Mouse (Mus musculus) right cerebral cortex, postnatal 14 days (tissue): ENCODE measurements at regions not wholly inside any gene's neighbourhood (a gene's known extent, or its start where the extent isn't known, plus 50 kb on each side); places are given as distances from the start of the nearest gene placed in this dataset.
"Not testable (repeated sequence)": the region's sequence is repeated elsewhere in the genome, so short reads cannot be mapped to it uniquely, and the experiment has no call there.

Experiments used
- DNase-seq: peaks from one replicate; pipeline ENCODE4 v3.0.0; 2022

DNA sequence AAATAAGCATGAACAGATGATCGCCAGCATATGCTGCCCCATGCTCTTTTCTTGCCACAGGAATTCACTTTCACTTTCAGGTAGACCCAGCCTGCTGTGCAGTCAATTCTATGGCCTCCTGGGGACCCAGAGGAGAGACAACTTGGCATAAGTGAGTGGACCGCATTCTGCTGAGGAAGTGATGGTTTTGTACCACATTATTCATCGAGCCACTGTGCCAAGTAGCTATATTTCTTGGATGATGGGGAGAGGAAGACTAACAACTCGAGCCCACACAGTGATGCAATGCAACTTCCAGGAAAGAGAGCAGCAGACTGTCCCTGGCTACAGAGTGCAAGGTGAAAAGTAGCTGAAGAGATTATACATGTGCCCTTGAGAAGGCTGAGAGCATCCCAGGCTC lies 515.8 kb upstream of the Kif18a start:
- no peak for DNase-seq

DNA sequence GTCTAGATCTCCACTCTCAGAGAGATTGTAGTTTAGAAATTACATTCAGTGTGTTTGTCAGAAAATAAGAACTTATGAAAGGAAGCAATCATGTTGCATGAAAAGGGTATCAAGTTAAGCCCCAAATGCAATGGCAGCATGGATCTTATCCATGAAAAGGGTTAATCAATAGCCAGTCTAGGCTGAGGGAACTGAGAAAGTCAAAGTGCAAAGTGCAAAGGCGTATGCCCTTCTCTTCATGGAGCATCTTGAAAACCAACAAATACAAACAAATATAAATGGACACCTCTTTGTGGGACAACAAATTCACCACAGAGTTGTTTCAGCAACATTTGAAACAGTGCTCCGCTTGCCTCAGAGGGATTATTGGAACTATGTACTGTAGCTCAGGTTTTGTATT lies 514.1 kb upstream of the Kif18a start:
- DNase-seq, result no peak

- no peak for DNase-seq
Measured at GRCm38 (mm10) chr2:108770383-108770782, 510.2 kb upstream of the Kif18a start.

- DNase-seq, result no peak
Measured at GRCm38 (mm10) chr2:108783457-108783856, 497.1 kb upstream of the Kif18a start.

DNA sequence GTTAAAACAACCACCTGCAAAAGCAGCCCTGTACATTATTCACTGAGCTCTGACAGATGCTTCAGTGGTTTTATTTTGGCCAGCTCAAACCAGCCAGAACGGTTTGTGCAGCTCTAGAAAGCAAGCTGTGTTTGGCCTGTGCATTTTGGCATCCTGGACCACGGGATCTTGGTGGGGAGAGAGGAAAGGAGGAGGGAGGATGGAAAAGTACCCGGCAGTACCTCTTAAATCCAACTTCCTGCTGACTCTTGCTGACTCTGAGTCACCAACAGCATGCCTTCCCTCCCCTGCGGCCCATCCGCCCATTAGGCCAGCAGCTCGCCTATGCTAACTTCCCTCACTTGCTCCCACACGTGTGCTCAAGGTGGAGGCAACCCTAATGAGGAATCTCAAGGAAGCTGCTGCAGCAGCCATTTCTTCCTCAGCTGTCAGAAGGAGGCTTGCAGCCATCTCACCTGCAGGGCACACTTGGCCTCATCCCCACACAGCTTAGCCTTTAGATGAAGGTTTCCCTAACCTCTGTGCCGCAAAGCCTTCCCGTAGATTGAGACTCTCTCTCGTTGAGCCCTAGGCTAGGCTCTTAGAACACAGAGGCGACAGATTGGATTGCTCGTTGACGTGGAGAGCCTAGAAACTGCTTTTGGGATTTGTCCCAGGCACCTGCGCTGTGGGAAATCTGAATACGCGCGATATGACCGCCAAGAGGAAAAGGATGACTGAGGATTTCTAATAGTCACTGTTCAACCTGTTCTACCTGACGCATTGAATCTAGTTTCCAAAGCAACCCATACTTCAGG lies 495.2 kb upstream of the Kif18a start:
- DNase-seq, result no peak

- DNase-seq, result no peak
Measured at GRCm38 (mm10) chr2:108789166-108789565, 491.4 kb upstream of the Kif18a start.

GRCm38 (mm10) chr2:108795145-108795544 lies 485.4 kb upstream of the Kif18a start:
- DNase-seq, result no peak

DNA sequence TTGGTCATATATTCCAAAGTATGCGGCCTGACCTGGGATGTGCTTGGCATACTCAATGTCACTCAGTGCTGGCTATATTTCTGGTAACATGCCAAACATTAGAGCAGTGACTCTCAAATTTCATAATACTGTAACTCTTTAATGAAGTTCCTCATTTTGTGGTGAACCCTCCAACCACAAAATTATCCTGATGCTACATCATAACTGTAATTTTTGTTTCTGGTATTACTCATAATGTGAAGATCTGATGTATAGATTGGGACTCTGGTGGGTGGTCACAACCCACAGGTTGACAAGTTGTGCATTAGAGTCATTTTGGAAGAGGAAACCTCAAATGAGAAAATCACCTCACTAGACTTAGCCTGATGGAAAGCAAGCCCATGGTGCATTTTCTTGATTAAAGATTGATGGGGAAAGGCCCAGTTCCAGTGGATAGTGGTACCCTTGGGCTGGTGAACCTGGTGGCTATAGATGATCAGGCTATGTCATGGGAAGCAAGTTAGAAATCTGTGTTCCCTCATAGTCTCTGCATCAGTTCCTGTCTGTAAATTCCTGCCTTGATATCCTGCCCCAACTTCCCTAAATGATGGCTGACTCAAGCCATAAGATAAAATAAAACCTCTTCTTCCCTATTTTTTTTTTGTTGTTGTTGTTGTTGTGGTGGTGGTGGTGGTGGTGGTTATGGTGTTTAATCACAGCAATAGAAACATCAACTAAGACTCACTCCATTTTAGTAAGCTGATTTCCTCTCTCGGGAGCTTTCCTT lies 483.5 kb upstream of the Kif18a start:
- no peak for DNase-seq

GRCm38 (mm10) chr2:108812367-108812766 lies 468.2 kb upstream of the Kif18a start:
- no peak for DNase-seq

GRCm38 (mm10) chr2:108813040-108813566 lies 467.4 kb upstream of the Kif18a start:
- peak; percentile 17 for DNase-seq

DNA sequence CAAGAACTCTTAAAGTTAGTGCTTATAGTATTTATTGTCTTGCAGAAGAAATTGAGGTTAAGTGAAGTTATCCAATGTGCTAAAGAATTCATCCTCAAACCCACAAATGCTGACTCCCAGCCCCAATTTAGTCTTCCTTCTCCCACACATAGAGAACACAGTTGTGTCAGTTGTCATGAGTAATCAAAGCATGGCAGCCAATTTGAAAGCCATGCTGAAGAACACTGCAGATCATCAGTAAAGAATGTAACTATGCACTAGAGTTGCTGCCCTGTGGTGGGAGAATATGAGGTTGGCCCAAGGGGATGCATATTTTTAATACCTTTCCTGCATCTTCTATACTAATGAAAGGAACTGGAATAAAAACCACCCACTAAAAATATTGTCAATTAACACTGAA lies 464.0 kb upstream of the Kif18a start:
- no peak for DNase-seq

GRCm38 (mm10) chr2:108824025-108824424 lies 456.5 kb upstream of the Kif18a start:
- no peak for DNase-seq

- no peak for DNase-seq
Measured at GRCm38 (mm10) chr2:108825981-108826380, 454.6 kb upstream of the Kif18a start.

GRCm38 (mm10) chr2:108827106-108827838 lies 453.3 kb upstream of the Kif18a start:
- no peak for DNase-seq

GRCm38 (mm10) chr2:108827974-108828700 lies 452.4 kb upstream of the Kif18a start:
- DNase-seq, result no peak

DNA sequence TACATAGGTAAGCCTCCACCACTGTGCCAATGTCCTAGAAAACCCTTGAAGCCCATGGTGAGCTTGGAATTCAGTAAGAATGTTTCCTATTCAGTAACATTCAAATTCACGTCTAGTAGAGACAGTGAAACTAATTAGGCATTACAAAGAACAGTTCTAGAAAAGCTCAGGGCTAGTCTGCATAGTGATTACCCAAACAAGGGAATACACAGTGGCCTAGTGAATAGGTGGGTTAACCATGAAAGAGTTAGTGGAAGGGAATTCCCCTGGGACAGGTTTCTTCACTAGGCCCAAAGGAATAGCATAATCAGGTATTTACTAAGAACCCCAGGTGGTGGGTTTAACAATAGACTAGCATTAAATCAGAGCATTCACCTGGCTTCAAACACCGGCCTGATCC lies 436.7 kb upstream of the Kif18a start:
- not testable (repeated sequence) for DNase-seq

DNA sequence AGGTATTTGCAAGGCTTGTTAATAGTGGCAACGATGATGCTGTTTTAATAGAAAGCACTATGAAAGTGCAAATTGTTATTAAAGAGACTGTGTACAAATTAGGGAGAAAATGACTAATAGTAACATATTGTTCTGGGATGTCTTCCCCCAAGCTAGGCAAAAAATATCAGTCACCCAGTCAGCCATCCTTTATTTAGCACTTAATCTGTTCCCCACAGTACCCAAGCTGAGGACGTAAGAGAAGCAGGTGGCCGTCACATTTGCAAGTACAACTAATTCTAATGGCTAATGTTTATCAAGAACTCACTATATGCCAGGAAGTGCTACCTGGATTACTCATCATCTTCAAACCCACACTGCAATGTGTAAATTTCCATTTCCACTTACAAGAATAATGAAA lies 432.5 kb upstream of the Kif18a start:
- no peak for DNase-seq

DNA sequence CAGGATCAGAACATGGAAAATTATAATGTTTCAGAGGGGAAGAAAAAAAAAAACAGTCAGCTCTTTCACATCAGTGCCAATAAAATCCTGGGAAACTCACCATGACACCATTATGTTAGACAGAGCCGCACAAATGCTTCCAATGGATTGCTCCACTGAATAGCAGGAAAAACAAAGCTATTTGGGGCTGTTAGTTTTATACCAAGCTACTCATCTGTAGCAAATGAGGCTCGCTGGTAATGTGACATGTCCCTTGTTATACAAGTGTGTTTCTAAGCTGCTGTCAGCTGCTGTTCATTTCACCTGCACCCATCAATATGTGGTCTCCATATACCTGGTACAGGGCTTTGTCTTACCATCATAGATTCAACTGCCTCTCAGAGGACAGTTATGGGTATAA lies 426.1 kb upstream of the Kif18a start:
- no peak for DNase-seq

DNA sequence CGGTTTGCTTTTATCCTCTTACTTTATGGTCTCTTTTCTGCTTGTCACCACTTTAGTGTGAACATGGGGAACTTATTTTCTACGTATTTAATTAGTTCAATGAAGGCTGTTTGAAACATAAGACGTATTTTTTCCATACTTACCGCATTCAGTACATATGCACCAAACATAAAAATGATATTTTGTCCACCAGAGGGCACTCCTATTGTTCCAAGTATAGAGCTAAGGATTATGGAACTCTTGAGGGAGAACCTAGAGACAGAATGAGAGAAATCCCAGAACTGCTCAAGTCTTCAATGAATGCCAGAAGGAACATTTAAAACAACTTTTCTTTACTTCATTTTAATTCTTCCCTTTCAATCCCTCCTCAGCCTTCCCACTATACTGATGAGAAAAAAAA lies 403.4 kb upstream of the Kif18a start:
- no peak for DNase-seq

- DNase-seq, result no peak
Measured at GRCm38 (mm10) chr2:108877676-108878075, 402.9 kb upstream of the Kif18a start.

DNA sequence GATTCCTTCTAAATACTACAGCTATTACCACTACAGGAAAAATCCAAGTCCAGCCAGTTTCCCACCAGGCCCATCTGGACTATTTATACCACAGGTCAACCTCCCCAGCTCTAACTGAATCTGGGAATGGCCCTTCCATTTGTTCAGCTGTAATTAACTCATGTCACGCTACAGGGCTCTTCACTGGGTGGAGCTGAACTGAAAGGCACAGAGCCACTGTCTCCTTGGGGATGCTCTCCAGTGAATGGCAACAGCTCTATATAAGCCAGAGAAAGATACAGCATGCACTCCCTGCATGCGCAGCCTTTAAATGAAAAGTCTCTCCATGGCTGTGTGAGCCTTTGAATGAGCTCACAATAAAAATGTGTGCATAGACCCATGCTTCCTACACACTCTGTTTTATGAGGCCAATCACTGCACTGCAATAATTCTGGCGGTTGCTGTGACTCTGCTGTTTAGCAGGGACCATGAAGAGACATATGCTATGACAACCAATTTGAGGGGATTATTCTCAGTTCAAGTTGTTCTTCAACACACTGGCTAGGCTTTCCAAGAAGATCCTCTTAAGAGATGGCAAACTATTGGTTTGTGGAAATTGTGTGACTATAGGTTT lies 376.3 kb upstream of the Kif18a start:
- DNase-seq, result no peak

GRCm38 (mm10) chr2:108913555-108913954 lies 367.0 kb upstream of the Kif18a start:
- DNase-seq, result no peak
